ENCODE assay signal across 15 mouse cellular contexts in the genomic region with DNA sequence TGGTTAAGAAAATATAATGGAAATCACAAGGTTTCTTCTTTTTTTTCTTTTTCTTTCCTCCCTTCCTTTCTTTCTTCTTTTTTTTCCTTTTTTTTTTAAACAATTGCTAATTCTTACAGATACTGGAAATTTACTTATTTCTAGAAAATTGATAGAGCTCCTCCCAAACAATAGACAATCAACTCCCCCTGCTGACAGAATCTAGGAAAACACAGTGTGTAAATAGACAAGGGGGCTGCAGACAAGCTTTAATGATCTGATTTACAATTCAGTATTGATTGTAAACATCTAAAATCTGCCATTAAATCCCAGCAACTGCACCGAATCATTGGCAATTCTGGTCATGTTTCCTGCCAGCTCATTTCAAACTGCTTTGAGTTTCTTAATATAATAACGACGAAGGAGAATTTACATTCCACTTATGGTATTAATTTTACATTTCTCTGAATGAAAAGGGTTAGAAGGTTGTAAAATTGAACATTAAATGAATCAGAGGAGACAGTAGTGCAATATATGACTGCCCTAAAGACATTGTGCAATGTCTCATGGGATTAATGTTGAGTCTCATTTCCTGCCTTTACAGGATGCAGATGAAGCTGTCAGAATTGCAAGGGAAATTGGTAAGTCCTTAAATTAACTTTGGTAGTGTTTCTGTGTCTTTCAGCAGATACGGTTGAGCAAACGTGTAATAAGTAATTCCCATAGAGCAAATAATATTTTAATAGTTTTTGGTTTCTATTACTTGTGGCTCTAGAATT.
DNase-seq lines count a peak whose midpoint lies in the region; ATAC-seq and TF ChIP-seq lines count a peak whose summit lies in the region.
"Had no signal": no experiment of that assay in that cellular context is flagged by ENCODE, and none has a peak within 500 bp of the region (broad histone marks: within the 10 kb centered on the region; RNA-seq: fewer than 3 reads in every experiment).

No protein-coding gene starts in this region.

- TF ChIP-seq EP300 in lung, postnatal 0 days (IDR thresholded peaks at IDR 0.05), result no peak

- WGBS in forebrain, postnatal 0 days, result 35% methylated on average over 5 of the region's 5 CpGs
- 87% methylated on average over 5 of the region's 5 CpGs for WGBS in forebrain, embryonic 10.5 days
- WGBS in lung, postnatal 0 days, result 63% methylated on average over 5 of the region's 5 CpGs
- 17% methylated on average over 5 of the region's 5 CpGs for WGBS in limb, embryonic 14.5 days

- no peak overlapping the region for H3K4me3 ChIP-seq in forebrain, postnatal 0 days (ENCODE audit: low read depth, low read length)
- H3K4me3 ChIP-seq in forebrain, embryonic 10.5 days, result no peak overlapping the region
- H3K4me3 ChIP-seq in lung, postnatal 0 days (ENCODE audit: low read depth, low read length), result no peak overlapping the region
- H3K4me3 ChIP-seq in limb, embryonic 14.5 days (replicated peaks; ENCODE audit: low read length), result no peak overlapping the region
- H3K4me3 ChIP-seq: forebrain, embryonic 12.5 days had no signal

- H3K27me3 ChIP-seq in forebrain, postnatal 0 days (ENCODE audit: insufficient read depth, low read length), result no peaks in the 10 kb centered on the region
- H3K27me3 ChIP-seq in forebrain, embryonic 10.5 days (ENCODE audit: poor library complexity, severe bottlenecking), result no peaks in the 10 kb centered on the region
- no peaks in the 10 kb centered on the region for H3K27me3 ChIP-seq in lung, postnatal 0 days (replicated peaks; ENCODE audit: insufficient read depth, low read length)
- no peaks in the 10 kb centered on the region for H3K27me3 ChIP-seq in Patski
- no peaks in the 10 kb centered on the region for H3K27me3 ChIP-seq in limb, embryonic 14.5 days (ENCODE audit: control insufficient read depth, insufficient read depth, low read length)
- H3K27me3 ChIP-seq: forebrain, embryonic 12.5 days had no signal

- in situ Hi-C loops in Patski (cut with MboI; ENCODE audit: low pct_unique_long_range_greater_than_20kb), result no loop called here

- no peak for TF ChIP-seq POLR2A in limb, embryonic 14.5 days (IDR thresholded peaks at IDR 0.05; ENCODE audit: borderline replicate concordance, extremely low read depth, insufficient read depth, insufficient read length)

- H3K36me3 ChIP-seq in forebrain, postnatal 0 days (ENCODE audit: insufficient read depth), result no peaks in the 10 kb centered on the region
- H3K36me3 ChIP-seq in forebrain, embryonic 10.5 days (replicated peaks), result no peaks in the 10 kb centered on the region
- no peaks in the 10 kb centered on the region for H3K36me3 ChIP-seq in lung, postnatal 0 days (ENCODE audit: insufficient read depth, low read length)
- no peaks in the 10 kb centered on the region for H3K36me3 ChIP-seq in limb, embryonic 14.5 days (ENCODE audit: control insufficient read depth, insufficient read depth, low read length)
- H3K36me3 ChIP-seq: forebrain, embryonic 12.5 days had no signal

- no peak overlapping the region for H3K27ac ChIP-seq in forebrain, postnatal 0 days (ENCODE audit: low read depth, low read length)
- H3K27ac ChIP-seq in forebrain, embryonic 10.5 days, result no peak overlapping the region
- no peak overlapping the region for H3K27ac ChIP-seq in lung, postnatal 0 days (ENCODE audit: low read length)
- H3K27ac ChIP-seq in limb, embryonic 14.5 days (replicated peaks; ENCODE audit: low read depth, low read length), result no peak overlapping the region
- H3K27ac ChIP-seq: forebrain, embryonic 12.5 days had no signal

- ATAC-seq in forebrain, postnatal 0 days, result no peak
- no peak for ATAC-seq in lung, postnatal 0 days
- no peak for ATAC-seq in Patski
- peak; percentile 37; the same call in 1 of the 2 replicates for ATAC-seq in limb, embryonic 14.5 days (ENCODE audit: low FRiP score, low read depth)

- H3K4me2 ChIP-seq in forebrain, postnatal 0 days (ENCODE audit: low read depth), result no peak overlapping the region
- H3K4me2 ChIP-seq in lung, postnatal 0 days (replicated peaks; ENCODE audit: low read depth, low read length), result no peak overlapping the region
- H3K4me2 ChIP-seq in limb, embryonic 14.5 days (replicated peaks; ENCODE audit: low read depth, low read length, severe bottlenecking), result no peak overlapping the region
- H3K4me2 ChIP-seq: forebrain, embryonic 12.5 days had no signal

- CTCF ChIA-PET in Patski (lab: Charles Lee), result interaction anchor here (1.1 to 1.6 kb wide), 5 partner anchors 9 to 415 kb away, joined by 3 to 6 read pairs (median 4); no protein-coding TSS in a partner anchor

- no peak overlapping the region for H3K9ac ChIP-seq in forebrain, postnatal 0 days
- no peak overlapping the region for H3K9ac ChIP-seq in lung, postnatal 0 days (replicated peaks; ENCODE audit: low read depth)
- no peak overlapping the region for H3K9ac ChIP-seq in limb, embryonic 14.5 days (ENCODE audit: low read depth, low read length, severe bottlenecking)
- H3K9ac ChIP-seq: forebrain, embryonic 12.5 days had no signal

- POLR2A ChIA-PET in Patski (lab: Charles Lee), result no interaction called here

- peak; percentile 53 for DNase-seq in forebrain, postnatal 0 days
- DNase-seq in forebrain, embryonic 10.5 days (ENCODE audit: extremely low spot score, low spot score), result no peak
- DNase-seq in lung, postnatal 0 days (ENCODE audit: low spot score), result no peak
- DNase-seq in lung, adult 18-20 months, result no peak
- no peak for DNase-seq in Patski (ENCODE audit: low read depth, low spot score)
- DNase-seq in limb, embryonic 14.5 days (ENCODE audit: low spot score), result peak; percentile 52
- no peak for DNase-seq in left cerebral cortex, adult 8-10 months (ENCODE audit: low spot score in 2 of 2)
- DNase-seq in kidney, postnatal 14 days, result no peak
- DNase-seq: adrenal gland, postnatal 10 days; cerebellum, postnatal 36 days; kidney, adult 8-10 months; left cerebral cortex, postnatal 4 days; lung, postnatal 4 days; thymus, postnatal 36 days had no signal

- no peaks in the 10 kb centered on the region for H3K9me3 ChIP-seq in forebrain, postnatal 0 days (ENCODE audit: low read length)
- no peaks in the 10 kb centered on the region for H3K9me3 ChIP-seq in forebrain, embryonic 10.5 days
- H3K9me3 ChIP-seq in lung, postnatal 0 days (ENCODE audit: low read length), result no peaks in the 10 kb centered on the region
- no peaks in the 10 kb centered on the region for H3K9me3 ChIP-seq in limb, embryonic 14.5 days (ENCODE audit: control insufficient read depth, low read length)
- H3K9me3 ChIP-seq: forebrain, embryonic 12.5 days had no signal

- TF ChIP-seq CTCF in forebrain, postnatal 0 days (IDR thresholded peaks at IDR 0.05; ENCODE audit: low read depth), result peak; percentile 29; the same call in 1 of the 2 replicates
- peak; percentile 22 for TF ChIP-seq CTCF in lung, postnatal 0 days (IDR thresholded peaks at IDR 0.05)
- TF ChIP-seq CTCF in Patski (IDR thresholded peaks at IDR 0.05), result peak; percentile 39

- H3K4me1 ChIP-seq in forebrain, postnatal 0 days (ENCODE audit: insufficient read depth), result 0 out of 2 replicates have a peak, but pooled peaks cover 3% of the 10 kb centered on the region
- peaks cover 18% of the 10 kb centered on the region for H3K4me1 ChIP-seq in forebrain, embryonic 10.5 days
- H3K4me1 ChIP-seq in lung, postnatal 0 days (ENCODE audit: insufficient read depth, low read depth, low read length), result no peaks in the 10 kb centered on the region
- 0 out of 2 replicates have a peak, but pooled peaks cover 3% of the 10 kb centered on the region for H3K4me1 ChIP-seq in limb, embryonic 14.5 days (ENCODE audit: control insufficient read depth, insufficient read depth, low read length)

Comparison
In these comparisons a context has a peak if more than half of its experiments do, and no peak if none do; other contexts are left out.
1. DNase-seq: peak in forebrain, postnatal 0 days (single experiment) and limb, embryonic 14.5 days (single experiment); none in forebrain, embryonic 10.5 days (single experiment), lung, postnatal 0 days (single experiment), lung, adult 18-20 months (0 of 2), Patski (single experiment), left cerebral cortex, adult 8-10 months (0 of 2) and kidney, postnatal 14 days (single experiment).
2. Peak in every context shown above with its lines, with median percentiles within 50 percentile points of each other: CTCF ChIP-seq.